Mouse (Mus musculus) heart, embryonic 13.5 days (tissue): ENCODE measurements at regions not wholly inside any gene's neighbourhood (a gene's known extent, or its start where the extent isn't known, plus 50 kb on each side); places are given as distances from the start of the nearest gene placed in this dataset.
A peak's percentile ranks its signal among the peaks of the same experiment; 100 is the strongest.

Experiments used
- ATAC-seq: fragments of 200-750 bp; cut with Nextera tagmentation; 2 replicates; pipeline ENCODE4 v1.8.0; 2017; ENCODE audit warnings: moderate TSS enrichment; ENCODE audit not compliant: insufficient number of reproducible peaks, low FRiP score, low TSS enrichment; ENCODE audit errors: extremely low read depth
- H3K27ac ChIP-seq: fragments of 300-500 bp; sonication (generic); replicated peaks from 2 replicates; pipeline ENCODE4 v1.5.1; 2015; ENCODE audit warnings: moderate library complexity, mild to moderate bottlenecking, inconsistent platforms
- H3K27me3 ChIP-seq: fragments of 300-500 bp; sonication (generic); replicated peaks from 2 replicates; pipeline ENCODE4 v1.6.1; 2015; ENCODE audit warnings: mild to moderate bottlenecking, inconsistent platforms
- H3K36me3 ChIP-seq: fragments of 300-500 bp; sonication (generic); 2 replicates; pipeline ENCODE4 v1.6.1; 2015; ENCODE audit warnings: mild to moderate bottlenecking, inconsistent platforms
- H3K4me1 ChIP-seq: fragments of 300-500 bp; sonication (generic); 2 replicates; pipeline ENCODE4 v1.6.1; 2015; ENCODE audit warnings: inconsistent platforms
- H3K4me2 ChIP-seq: fragments of 300-500 bp; sonication (generic); 2 replicates; pipeline ENCODE4 v1.6.1; 2015; ENCODE audit warnings: inconsistent platforms, mild to moderate bottlenecking, moderate library complexity
- H3K4me3 ChIP-seq: fragments of 300-500 bp; sonication (generic); 2 replicates; pipeline ENCODE4 v1.5.1; 2015; ENCODE audit warnings: moderate library complexity, mild to moderate bottlenecking, inconsistent platforms
- H3K9ac ChIP-seq: fragments of 300-500 bp; sonication (generic); 2 replicates; pipeline ENCODE4 v1.6.1; 2015; ENCODE audit warnings: inconsistent platforms, mild to moderate bottlenecking, moderate library complexity
- H3K9me3 ChIP-seq: fragments of 300-500 bp; sonication (generic); 2 replicates; pipeline ENCODE4 v1.6.1; 2016; ENCODE audit warnings: inconsistent platforms
- WGBS: fragments of 180-500 bp; shearing (Covaris S2); methylation state at CpG from one replicate; pipeline ENCODE4 v1.1.7; 2015; ENCODE audit warnings: mixed read lengths; 5-methylcytosine and 5-hydroxymethylcytosine counted together

GRCm38 (mm10) chr15:94219907-94220306, 245.3 kb downstream of the Adamts20 start:
- Histone ChIP-seq H3K36me3 (no peaks in the 10 kb centered on the region), H3K4me3 (no peak overlapping the region), H3K27me3 (no peaks in the 10 kb centered on the region), H3K9me3 (no peaks in the 10 kb centered on the region), H3K4me1 (peaks cover 47% of the 10 kb centered on the region), H3K27ac (peak overlapping the region; percentile 67), H3K9ac (no peak overlapping the region), H3K4me2 (no peak overlapping the region)
- no peak for ATAC-seq
- WGBS: 42% methylated on average over 5 of the region's 5 CpGs

DNA sequence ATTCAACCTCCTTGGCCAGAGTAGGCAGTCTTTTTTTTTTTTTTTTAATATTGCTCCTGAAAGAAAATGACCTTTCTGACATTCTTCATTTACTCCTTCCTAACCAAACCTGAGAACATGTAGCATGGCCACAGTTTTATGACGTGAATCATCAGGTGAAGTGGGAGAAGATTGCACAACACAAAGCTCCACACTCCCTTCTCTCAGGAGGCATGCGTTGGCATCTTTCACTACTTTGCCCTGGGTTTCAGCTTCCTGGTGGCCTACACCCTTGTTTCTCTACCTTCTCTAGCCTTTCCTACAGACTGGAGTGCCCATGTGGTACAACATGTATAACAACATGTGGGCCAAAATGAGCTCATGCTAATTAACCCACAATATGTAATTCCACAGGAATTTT, 248.5 kb downstream of the Adamts20 start:
- Histone ChIP-seq H3K36me3 (no peaks in the 10 kb centered on the region), H3K9ac (no peak overlapping the region), H3K27ac (no peak overlapping the region), H3K27me3 (no peaks in the 10 kb centered on the region), H3K9me3 (no peaks in the 10 kb centered on the region), H3K4me2 (no peak overlapping the region), H3K4me3 (no peak overlapping the region), H3K4me1 (peaks cover 47% of the 10 kb centered on the region)
- no peak for ATAC-seq
- WGBS: 76% methylated on average over 2 of the region's 2 CpGs

- H3K4me2 ChIP-seq: peak overlapping the region; percentile 10; the same call in 1 of the 2 replicates
Observed at GRCm38 (mm10) chr15:94214440-94214839, 250.8 kb downstream of the Adamts20 start.

DNA sequence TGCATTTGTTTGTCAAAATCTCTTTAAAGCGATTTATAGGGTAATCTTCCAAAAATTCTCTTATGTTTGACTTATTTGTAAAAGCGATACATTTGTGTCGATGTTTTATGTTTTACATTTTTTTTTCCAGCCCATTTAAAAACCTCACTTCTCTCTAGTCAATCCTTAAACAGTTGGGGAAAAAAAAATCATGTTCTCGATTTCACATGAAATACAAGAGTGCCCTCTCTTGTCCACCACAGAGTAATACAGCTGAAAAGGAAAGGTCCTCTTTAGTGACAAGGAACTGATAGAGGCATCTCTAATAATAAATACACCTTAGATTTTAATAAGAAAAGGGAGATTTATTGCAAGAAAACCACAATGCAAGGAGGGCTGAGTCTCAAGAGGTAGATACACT, 251.8 kb downstream of the Adamts20 start:
- peaks cover 7% of the 10 kb centered on the region; the same call in 1 of the 2 replicates for H3K9me3 ChIP-seq
- 31% methylated on average over 4 of the region's 4 CpGs for WGBS

More at GRCm38 (mm10) chr15:94214440-94214839, 250.8 kb downstream of the Adamts20 start:
- H3K9me3 ChIP-seq: peaks cover 7% of the 10 kb centered on the region; the same call in 1 of the 2 replicates
- no peaks in the 10 kb centered on the region for H3K36me3 ChIP-seq
- H3K4me3 ChIP-seq: no peak overlapping the region
- H3K4me1 ChIP-seq: peaks cover 26% of the 10 kb centered on the region
- 23% methylated on average over 9 of the region's 9 CpGs for WGBS
- peak overlapping the region; percentile 12; the same call in 1 of the 2 replicates for H3K27ac ChIP-seq
- H3K27me3 ChIP-seq: no peaks in the 10 kb centered on the region
- 0 out of 2 replicates have a peak overlapping the region, but pooled peaks have one; percentile 37 for H3K9ac ChIP-seq
- ATAC-seq: no peak

DNA sequence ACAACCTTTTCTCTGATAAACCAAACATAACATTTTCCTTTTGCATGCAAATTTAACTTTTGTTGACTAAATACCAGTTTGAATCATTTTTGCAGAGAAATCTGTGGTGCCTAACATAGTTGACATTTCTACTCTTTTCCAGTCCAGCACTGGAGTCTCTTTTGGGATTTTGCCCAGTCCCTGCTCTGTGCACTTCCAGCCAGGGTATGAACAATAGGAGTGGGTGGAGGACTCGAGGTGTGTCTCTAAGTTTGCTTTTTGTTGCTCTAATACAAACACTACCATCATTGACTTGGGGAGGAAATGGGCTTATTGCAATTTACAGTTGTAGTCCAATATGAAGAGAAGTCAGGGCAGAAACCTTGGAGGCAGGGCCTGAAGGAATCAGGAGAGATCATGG, 256.7 kb downstream of the Adamts20 start:
- Histone ChIP-seq H3K9me3 (peaks cover 7% of the 10 kb centered on the region; the same call in 1 of the 2 replicates), H3K4me2 (no peak overlapping the region), H3K4me3 (no peak overlapping the region), H3K36me3 (no peaks in the 10 kb centered on the region), H3K4me1 (peaks cover 19% of the 10 kb centered on the region), H3K27ac (no peak overlapping the region), H3K27me3 (no peaks in the 10 kb centered on the region), H3K9ac (no peak overlapping the region)
- WGBS: 36% methylated on average over 1 of the region's 1 CpGs
- ATAC-seq: no peak

More for the DNA sequence above, 251.8 kb downstream of the Adamts20 start:
- no peak overlapping the region for H3K4me3 ChIP-seq
- no peak overlapping the region for H3K4me2 ChIP-seq
- no peaks in the 10 kb centered on the region for H3K27me3 ChIP-seq
- peaks cover 20% of the 10 kb centered on the region for H3K4me1 ChIP-seq
- no peaks in the 10 kb centered on the region for H3K36me3 ChIP-seq
- no peak overlapping the region for H3K9ac ChIP-seq
- ATAC-seq: no peak
- H3K27ac ChIP-seq: no peak overlapping the region

DNA sequence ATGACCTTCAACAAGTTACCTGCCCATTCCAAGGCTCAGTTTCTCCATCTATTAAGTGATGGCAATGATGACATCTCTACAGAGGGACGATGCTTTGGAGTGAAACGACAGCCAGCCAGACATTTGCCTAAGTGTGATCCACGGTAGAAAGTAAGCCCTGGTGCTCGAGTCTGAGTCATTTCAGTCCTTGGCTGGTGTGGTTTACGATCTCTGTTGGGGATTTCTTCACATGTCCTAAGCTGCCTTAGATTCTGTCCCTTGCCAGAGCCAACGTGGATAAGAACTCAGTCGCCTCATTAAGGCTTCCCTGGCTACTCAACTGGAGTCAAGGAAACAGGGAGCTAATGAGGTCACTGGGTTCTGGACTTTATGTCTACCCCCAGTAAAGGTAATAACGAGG, 258.8 kb downstream of the Adamts20 start:
- H3K27ac ChIP-seq: no peak overlapping the region
- 78% methylated on average over 8 of the region's 8 CpGs for WGBS
- no peak overlapping the region for H3K4me3 ChIP-seq
- no peak for ATAC-seq
- peaks cover 21% of the 10 kb centered on the region for H3K4me1 ChIP-seq
- no peaks in the 10 kb centered on the region for H3K27me3 ChIP-seq
- H3K36me3 ChIP-seq: no peaks in the 10 kb centered on the region
- H3K4me2 ChIP-seq: no peak overlapping the region
- H3K9me3 ChIP-seq: peaks cover 6% of the 10 kb centered on the region; the same call in 1 of the 2 replicates
- H3K9ac ChIP-seq: no peak overlapping the region

GRCm38 (mm10) chr15:94205309-94205893, 259.8 kb downstream of the Adamts20 start:
- no peak overlapping the region for H3K4me2 ChIP-seq
- H3K27me3 ChIP-seq: no peaks in the 10 kb centered on the region
- peaks cover 21% of the 10 kb centered on the region for H3K4me1 ChIP-seq
- no peak overlapping the region for H3K9ac ChIP-seq
- no peaks in the 10 kb centered on the region for H3K36me3 ChIP-seq
- ATAC-seq: no peak
- H3K27ac ChIP-seq: no peak overlapping the region
- no peaks in the 10 kb centered on the region for H3K9me3 ChIP-seq
- 51% methylated on average over 11 of the region's 11 CpGs for WGBS
- no peak overlapping the region for H3K4me3 ChIP-seq

GRCm38 (mm10) chr15:94190081-94190488, 275.1 kb downstream of the Adamts20 start:
- Histone ChIP-seq H3K4me2 (0 out of 2 replicates have a peak overlapping the region, but pooled peaks have one; percentile 5), H3K4me3 (no peak overlapping the region), H3K36me3 (no peaks in the 10 kb centered on the region), H3K9me3 (no peaks in the 10 kb centered on the region), H3K4me1 (peaks cover 36% of the 10 kb centered on the region), H3K27me3 (no peaks in the 10 kb centered on the region), H3K27ac (peak overlapping the region; percentile 60), H3K9ac (no peak overlapping the region)
- no peak for ATAC-seq
- WGBS: 29% methylated on average over 7 of the region's 7 CpGs

- ATAC-seq: no peak
- Histone ChIP-seq H3K4me1 (peaks cover 36% of the 10 kb centered on the region), H3K4me3 (no peak overlapping the region), H3K9ac (no peak overlapping the region), H3K27ac (peak overlapping the region; percentile 66; the same call in 1 of the 2 replicates), H3K36me3 (no peaks in the 10 kb centered on the region), H3K4me2 (no peak overlapping the region), H3K9me3 (no peaks in the 10 kb centered on the region), H3K27me3 (no peaks in the 10 kb centered on the region)
- WGBS: 82% methylated on average over 4 of the region's 4 CpGs
Observed at GRCm38 (mm10) chr15:94187588-94187987, 277.6 kb downstream of the Adamts20 start.

DNA sequence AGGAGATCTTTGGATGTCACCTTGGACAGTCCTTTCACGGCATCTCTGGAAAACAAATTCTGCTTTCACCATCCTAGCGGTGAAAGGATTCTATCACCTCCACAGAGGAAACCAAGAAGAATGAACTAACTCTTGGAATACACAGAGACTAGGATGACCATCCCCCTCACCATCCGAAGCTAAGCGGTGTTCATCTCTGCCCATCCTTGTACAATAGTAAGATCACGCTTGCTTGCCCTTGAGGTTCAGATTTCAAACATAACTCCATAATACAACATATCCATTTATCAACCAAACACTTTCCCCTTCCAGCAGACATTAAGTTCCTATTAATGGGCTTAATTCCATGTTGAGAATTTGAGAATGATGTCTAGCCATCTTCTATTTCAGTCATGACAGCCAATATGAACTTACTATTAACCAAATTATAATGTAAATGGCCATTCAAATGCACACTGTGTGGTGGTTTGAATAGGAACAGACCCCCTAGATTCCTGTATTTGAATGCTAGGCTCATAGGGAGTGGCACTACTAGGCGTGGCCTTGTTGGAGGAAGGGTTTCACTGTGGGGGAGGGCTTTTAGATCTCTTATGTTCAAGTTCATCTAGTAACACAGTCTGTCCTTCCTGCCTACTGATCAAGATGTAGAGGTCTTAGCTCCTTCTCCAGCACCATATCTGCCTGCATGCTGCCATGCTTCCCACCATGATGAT, 281.4 kb downstream of the Adamts20 start:
- Histone ChIP-seq H3K4me2 (no peak overlapping the region), H3K27ac (no peak overlapping the region), H3K9me3 (no peaks in the 10 kb centered on the region), H3K4me3 (no peak overlapping the region), H3K9ac (no peak overlapping the region), H3K27me3 (no peaks in the 10 kb centered on the region), H3K36me3 (no peaks in the 10 kb centered on the region), H3K4me1 (peaks cover 14% of the 10 kb centered on the region)
- 81% methylated on average over 6 of the region's 6 CpGs for WGBS
- no peak for ATAC-seq

DNA sequence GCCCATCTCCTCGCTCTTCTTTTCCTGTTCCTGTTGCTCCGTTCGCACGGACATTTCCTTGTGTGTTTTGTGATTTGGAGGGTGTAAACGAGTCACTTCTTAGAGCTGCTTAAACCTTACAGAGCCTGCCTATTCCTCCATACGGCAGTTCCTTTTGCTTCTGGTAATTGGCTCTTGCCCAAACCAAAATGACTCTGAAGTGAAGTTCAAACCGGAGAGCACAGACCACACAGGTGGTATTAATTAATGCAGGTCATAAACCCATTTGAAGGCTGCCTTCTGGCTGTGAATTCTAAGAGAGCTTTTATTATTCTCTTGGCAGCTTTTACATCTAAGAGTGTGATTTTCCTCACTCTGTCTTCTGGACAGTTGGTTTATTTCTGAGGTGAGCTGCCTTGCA, 291.1 kb downstream of the Adamts20 start:
- Histone ChIP-seq H3K4me2 (no peak overlapping the region), H3K4me1 (no peaks in the 10 kb centered on the region), H3K9ac (no peak overlapping the region), H3K9me3 (no peaks in the 10 kb centered on the region), H3K36me3 (no peaks in the 10 kb centered on the region), H3K4me3 (no peak overlapping the region), H3K27me3 (no peaks in the 10 kb centered on the region), H3K27ac (no peak overlapping the region)
- 73% methylated on average over 7 of the region's 7 CpGs for WGBS
- ATAC-seq: no peak
